Mouse (Mus musculus): ENCODE measurements around the gene Samd14.

The Samd14 gene

DNA sequence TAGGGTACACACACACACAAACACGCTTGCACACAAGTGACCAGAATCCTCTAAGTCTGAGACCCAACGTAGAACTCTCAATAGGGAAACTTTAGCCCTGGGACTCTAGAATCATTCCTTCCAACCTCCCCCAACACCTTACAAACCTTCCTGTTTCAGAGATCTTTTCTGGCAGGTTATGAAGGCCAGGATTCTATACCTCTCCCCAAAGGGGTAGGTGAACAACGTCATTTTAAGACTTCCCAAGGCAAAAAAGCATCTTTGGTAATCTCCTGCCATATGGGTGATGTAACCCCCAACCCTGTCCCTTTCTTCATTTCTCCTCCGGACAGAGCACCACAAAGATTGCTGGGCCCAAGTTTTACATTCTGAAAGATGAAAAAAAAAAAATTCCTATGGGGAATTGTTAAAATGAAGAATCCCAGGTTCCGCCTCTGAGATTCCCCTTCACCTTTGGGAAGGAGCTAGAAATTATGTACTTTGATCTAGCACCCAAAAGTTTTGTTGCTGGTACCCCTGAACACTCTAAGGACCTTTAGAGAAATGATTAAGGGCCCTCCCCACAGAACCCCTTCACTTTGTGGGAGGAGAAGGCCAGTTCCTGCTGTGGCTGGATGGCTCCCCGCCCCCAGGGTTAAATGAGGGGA lies 19.5 kb upstream of the Samd14 start:
- DNase-seq, result no peak

DNA sequence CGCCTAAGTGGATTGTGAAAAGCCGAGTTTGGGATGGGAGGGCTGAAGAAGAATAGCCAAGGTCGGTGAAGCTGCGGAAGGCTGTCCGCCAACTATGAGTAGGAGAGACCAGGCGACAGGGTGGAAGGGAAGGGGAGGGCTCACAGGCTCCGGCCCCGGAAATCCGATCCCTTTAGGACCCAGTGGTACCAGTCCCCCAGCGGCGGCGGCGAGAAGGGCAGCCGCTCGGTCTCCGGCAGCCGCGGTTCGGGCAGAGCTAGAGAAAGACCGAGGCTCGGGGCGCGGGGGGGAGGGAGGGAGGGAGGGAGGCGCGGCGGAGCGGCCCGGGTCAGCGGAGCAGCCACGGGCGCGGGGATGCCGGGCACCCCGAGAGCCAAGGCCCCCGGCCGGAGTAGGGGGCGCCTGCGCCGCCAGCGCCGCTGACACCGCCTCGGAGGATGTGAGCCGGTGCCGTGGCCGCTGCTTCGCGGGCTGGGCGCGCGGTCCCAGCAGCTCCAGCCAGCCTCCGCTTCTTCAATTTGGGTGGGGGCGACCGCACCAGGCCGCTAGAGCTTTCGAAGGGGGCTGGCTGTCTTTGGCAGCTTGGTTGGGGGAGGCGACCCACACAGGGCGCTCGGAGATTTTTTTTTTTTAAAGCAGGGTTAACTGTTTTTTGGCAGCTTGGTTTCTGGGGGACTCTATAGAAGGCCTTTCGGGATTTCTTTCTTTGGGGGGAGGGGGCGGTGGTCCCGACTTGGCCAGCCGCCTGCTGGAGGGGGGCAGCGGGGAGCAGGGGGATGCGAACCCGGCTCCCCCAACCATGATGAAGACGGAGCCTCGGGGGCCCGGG lies 18.7 kb upstream of the Samd14 start, which contains the start of gene Ppp1r9b:
Ppp1r9b (plus strand) TSS at position 287 of the 829 bp plus-strand sequence.
- DNase-seq, result peak; percentile 95

DNA sequence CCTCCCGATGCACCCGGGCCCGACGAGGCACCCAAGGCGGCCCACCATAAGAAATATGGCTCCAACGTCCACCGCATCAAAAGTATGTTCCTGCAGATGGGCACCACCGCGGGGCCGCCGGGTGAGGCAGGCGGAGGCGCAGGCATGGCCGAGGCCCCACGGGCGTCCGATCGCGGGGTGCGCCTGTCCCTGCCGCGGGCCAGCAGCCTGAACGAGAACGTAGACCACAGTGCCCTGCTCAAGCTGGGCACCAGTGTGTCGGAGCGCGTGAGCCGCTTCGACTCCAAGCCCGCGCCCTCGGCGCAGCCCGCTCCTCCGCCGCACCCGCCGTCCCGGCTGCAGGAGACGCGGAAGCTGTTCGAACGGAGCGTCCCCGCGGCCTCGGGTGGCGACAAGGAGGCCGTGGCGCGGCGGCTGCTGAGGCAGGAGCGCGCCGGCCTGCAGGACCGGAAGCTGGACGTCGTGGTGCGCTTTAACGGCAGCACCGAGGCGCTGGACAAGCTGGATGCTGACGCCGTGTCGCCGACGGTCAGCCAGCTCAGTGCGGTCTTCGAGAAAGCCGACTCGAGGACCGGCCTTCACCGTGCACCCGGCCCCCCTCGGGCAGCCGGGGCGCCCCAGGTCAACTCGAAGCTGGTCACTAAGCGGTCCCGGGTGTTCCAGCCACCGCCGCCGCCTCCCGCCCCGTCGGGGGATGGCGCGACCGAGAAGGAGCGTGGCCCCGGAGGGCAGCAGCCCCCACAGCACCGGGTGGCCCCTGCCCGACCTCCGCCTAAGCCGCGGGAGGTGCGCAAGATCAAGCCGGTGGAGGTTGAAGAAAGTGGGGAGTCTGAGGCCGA lies 17.8 kb upstream of the Samd14 start:
- peak; percentile 63 for DNase-seq

DNA sequence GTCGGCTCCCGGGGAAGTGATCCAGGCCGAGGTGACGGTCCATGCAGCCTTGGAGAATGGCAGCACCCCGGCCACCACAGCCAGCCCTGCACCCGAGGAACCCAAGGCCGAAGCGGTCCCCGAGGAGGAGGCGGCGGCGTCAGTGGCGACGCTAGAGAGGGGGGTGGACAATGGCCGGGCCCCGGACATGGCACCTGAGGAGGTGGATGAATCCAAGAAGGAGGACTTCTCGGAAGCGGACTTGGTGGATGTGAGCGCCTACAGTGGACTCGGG lies 17.3 kb upstream of the Samd14 start:
- no peak for DNase-seq

DNA sequence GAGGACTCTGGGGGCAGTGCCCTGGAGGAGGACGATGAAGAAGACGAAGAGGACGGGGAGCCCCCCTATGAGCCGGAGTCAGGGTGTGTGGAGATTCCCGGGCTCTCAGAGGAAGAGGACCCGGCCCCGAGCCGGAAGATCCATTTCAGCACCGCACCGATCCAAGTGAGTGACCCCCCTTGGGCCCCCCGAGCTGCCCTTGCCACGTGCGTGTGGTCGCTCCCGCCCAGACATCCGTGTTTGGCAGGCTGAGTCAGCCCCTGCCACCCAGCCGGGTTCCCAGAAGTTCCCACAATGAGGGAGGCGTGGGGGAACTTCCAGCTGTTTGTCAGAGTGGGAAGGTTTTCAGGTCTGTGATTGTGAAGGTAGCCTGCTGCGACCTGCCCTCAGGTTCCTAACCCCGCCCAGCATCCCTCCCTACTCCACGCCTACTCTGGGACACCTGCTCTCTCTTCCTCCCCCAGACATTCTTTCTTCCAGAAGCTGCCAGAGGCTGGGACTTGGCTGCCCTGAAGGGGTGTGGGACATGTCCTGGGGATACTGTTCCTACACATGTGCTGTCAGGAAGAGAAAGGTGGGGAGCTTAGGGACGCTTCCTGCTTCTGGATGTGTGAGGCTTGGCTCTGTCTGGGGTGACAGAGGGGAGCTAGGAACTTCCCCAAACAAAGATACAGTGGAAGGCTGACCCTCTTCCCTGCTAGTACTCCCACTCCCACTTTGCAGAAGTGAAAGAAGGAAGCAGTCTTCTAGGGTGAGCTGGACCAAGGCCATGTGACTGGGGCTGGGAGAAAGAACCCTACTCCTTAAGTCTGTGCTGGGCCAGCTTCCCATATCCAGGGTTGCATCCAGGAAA lies 16.7 kb upstream of the Samd14 start:
- DNase-seq, result peak; percentile 57

DNA sequence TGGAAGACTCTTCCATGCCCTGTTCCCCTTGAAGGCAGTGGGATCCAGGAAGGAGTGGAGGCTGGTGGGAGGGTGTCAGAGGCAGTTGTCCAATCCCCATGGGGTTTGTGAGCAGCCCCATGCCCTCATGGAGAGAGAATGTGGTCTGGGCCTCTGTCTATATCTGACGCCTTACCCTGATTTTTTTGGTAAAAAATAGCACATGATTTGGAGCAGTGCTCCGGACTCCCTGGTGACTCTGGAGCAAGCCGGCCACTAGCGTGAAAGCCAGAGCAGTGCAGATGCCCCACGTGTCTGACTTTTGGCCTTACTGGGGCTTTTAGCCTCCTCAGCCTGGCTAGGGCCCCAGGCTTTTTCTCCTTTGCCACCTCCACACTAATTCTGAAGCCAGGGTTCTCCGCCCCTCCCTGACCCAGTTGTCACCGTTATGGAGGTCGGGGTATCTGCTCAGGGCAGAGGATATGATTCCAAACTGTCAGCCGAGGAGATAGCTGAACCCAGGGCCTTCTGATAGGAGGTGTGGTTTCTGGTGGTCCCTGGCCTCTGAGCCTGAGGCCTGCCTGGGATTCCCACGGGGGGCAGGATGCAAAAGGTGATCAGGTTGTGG lies 15.4 kb upstream of the Samd14 start:
- DNase-seq, result no peak

DNA sequence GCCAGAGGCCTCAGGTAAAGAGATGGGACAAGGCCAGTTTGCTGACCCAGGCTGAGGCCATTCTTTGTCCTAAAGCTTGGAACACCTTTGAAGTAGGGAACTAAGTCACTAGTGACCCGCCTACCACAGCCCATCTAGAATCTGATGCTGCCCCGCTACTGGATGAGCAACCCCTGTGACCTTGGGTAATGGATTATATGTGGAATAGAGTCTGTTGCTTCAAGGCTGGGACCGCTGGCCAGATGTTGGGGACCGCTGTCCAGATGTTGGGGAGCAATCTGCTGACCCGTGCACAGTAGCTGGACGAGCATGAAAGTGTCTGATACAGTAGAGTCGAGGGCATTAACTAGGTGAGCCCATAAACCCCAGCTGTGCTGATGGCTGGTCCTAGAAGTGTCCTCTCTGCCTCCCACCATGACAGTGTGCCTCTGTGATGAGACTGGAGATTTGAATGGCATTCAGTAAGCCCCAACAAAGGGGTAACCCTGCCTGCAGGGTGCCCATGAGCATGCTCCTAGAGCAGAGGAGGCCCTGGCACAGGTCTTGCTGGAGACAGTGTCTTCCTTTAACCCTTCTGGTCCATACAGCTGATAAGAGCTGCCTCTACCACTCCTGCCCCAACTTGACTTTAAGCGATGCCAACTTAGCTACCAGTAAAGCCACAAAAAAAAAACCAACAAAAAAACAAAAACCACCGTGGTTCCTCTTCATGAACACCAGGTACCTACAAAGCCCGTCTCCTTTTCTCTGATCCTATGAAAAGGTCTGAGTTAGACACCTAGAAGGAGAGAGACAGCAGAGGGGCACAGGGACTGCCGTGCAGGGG lies 14.5 kb upstream of the Samd14 start:
- no peak for DNase-seq

DNA sequence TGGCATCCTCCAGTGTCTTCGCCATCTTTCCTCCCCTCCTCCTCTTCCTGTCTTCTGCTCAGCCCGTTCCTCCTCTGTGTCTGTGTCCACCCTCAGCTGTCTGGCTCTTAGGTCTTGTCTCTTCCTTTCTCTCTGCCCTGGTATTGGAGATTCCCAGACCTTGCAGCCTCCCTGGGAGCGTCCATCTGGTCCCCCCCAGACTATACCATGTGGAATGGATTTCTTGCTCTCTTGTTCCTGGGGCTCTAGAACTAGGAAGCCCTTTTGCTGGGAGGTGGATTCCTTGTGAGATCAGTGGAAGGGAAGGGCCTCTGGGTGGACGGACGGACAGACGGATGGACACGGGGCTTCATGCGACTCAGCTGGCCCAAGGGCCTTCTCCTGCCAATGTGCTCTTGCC lies 13.6 kb upstream of the Samd14 start:
- no peak for DNase-seq

DNA sequence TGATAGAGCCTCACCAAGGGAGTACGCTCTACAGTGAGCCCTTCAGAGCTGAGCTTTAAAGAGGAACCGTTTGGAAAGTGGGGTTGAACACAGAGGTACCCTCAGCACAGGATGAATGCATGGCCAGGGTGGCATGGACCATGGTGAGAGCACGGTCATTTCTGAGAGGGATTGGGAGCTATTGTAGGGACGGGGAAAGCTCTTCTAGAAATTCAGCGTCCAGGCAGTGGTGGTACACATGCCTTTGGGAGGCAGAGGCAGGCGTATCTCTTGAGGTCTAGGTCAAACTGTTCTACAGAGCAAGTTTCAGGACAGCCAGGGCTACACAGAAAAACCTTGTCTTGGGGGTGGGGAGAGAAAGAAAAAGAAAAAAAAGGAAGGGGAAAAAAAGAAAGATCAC lies 12.7 kb upstream of the Samd14 start:
- DNase-seq, result no peak

DNA sequence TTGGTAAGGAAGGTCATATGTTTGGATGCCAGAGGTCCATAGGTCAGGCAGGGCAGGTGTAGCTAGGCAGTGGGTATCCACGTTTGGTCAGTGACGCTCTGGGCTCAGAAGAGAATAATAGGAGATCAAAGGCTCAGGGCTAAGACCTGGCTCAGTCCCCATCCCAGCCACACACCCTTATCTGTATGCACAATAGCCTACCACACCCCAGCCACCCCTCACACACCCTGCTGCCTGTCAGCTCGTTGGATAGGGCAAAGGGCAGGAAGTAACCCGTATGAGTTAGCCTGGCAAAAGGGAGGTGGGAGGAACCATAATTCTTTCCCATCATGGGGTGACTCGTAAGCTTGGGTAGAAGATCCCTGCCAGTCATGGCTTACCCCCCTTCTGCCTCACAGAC lies 12.1 kb upstream of the Samd14 start:
- peak; percentile 23 for DNase-seq

DNA sequence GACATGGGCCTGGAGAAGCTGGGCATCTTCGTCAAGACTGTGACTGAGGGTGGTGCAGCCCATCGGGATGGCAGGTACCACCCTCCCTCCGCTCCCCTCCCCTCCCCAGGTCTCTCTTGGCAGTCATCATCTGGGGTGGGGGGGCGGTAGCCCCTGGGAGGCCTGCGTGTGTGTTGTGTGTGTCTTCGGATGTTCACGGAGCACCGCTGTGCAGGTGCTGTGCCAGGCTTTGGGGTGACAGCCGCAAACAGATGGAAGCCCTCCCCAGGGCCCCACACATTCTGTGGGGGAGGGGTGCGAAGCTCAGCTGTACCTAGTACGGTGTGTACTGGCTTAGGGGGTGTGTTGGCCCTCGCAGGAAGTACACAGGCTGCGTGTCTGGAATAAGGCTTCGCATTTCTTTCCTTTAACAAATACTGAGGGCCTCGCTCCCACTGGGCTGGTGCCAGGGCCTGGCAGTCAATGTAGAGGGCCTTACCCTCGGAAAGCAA lies 11.6 kb upstream of the Samd14 start:
- DNase-seq, result peak; percentile 42

DNA sequence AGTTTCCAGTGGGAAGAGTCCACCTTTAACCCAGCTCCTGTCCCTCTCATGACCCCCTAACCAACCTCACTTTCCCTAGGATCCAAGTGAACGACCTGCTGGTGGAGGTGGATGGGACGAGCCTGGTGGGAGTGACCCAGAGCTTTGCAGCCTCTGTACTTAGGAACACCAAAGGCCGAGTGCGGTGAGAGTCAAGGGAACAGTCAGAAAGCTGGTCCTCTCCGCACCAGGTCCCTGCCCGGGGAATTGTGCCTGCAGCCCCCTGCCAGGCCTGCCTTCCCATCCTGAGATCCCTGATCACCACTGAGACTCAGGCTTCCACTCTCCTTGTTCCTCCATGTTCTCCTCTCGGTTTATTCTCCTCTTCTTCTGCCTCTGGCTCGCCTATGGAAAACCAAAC lies 9.6 kb upstream of the Samd14 start:
- DNase-seq, result no peak

DNA sequence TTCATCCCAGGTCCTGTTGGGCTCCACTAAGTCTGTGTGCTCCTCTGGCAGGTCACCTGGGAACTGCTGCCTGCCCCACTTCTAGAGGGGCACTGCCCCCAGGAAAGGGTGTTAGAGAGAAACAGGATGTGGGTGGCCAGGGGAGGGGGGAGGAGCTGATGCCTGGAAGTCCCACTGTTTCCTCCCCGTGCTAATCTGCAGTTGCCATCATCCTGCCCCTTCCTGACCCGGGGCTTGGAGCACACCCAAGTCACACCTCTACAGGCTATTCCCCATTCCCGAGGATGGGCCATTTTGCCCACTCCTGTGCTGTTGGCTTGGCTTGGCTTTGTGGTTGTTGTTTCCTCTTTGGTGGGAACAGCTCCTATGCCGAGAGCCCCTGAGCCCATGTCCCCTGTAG lies 9.1 kb upstream of the Samd14 start:
- peak; percentile 71 for DNase-seq

DNA sequence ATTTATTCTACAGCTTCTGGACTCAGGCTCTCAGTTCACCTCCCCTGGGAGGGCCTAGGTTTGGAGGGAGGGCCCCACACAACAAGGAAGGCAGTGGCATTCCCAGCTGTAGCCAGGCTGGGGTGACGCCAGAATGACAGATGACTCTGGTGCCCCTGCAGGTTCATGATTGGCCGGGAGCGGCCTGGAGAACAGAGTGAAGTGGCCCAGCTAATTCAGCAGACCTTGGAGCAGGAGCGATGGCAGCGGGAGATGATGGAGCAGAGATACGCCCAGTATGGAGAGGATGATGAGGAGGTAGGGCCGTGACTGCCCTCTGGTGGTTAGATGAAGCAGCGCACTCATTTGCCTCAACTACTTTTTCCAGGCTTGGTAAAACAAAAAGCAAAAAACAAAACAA lies 8.6 kb upstream of the Samd14 start:
- DNase-seq, result peak; percentile 79

DNA sequence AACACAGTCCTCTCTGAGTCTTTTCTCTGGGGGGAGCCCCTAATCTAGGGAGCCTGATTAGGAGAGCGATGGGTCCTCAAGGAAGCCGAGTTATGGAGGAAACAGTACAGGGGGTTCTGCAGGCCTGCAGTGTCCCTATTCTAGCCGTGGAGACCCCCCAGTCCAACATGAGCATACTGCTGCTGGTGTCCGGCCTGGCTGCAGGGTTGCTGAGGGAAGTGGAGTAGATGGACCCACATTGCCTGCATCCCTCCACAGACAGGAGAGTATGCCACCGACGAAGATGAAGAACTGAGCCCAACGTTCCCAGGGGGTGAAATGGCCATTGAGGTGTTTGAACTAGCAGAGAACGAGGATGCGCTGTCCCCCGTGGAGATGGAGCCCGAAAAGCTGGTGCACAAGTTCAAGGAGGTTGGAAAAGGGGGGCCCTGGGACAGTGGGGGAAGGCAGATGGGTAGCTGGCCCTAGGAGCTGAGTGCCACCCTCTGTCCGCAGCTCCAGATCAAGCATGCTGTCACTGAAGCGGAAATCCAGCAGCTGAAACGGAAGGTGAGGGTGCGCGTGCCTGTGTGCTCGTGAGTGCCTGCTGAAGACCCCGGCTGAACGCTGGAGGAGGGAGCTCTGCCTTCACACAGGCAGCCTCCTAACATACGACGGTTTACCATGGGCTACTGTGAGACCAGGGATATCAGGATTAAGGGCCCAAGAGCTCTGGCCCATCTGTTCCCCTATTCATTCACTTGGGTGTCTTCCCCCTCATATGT lies 7.9 kb upstream of the Samd14 start:
- no peak for DNase-seq

DNA sequence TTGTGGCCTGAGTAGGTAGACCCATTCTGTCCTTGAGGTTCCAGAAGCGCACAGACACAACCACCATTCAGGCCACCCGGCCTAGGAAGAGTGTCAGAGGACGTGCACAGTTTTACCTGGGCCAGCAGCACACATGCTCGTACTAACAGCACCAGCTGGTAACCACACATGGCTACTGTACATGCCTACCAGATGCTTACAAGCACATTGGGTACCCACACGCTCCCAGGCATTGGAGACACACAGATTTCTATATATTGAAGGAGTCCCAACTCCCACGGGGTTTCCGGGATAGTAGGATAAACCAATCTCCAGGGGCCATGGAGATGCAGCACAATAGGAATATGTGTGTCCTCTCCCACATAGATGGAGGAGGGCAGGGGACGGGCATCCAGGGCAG lies 7.0 kb upstream of the Samd14 start:
- no peak for DNase-seq

DNA sequence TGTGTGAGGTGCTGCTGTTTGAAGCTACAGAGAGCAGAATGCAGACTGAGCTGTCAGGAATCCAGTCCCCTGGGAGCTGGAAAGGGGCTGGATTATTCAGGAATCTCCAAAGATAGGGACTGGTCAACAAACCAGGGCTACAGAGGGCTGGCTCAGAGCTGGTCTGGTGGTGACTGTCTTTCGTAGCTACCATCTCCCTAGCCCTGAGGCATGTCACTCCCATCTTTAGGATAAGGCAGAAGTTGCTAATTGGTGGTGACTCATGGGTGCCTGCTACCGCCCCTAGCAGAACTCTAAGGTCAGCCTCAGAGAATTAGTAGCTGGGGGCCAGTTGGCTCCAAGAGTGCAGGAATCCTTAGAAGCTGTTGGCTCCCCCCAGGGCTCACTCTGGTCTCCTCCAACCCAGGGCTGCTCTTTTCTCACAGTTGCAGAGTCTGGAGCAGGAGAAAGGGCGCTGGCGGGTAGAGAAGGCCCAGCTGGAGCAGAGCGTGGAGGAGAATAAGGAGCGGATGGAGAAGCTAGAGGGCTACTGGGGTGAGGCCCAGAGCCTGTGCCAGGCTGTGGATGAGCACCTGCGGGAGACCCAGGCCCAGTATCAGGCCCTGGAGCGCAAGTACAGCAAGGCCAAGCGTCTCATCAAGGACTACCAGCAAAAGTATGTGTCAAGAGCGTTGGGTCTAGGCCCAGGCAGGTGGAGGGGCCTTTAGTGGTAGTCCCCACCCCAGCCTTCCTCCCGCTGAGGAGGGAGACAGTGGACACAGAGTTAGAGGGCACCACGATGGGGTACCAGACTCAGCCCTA lies 5.3 kb upstream of the Samd14 start:
- DNase-seq, result no peak

DNA sequence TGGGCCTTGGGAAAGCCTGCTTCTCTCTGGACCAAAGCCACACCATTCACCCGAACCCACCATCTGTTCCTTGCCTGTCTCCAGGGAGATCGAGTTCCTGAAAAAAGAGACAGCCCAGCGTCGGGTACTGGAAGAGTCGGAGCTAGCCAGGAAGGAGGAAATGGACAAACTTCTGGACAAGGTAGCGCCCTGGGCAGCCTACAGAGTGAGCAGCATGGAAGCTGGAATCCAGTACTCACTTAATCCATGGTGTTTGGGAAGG lies 4.8 kb upstream of the Samd14 start:
- DNase-seq, result no peak

DNA sequence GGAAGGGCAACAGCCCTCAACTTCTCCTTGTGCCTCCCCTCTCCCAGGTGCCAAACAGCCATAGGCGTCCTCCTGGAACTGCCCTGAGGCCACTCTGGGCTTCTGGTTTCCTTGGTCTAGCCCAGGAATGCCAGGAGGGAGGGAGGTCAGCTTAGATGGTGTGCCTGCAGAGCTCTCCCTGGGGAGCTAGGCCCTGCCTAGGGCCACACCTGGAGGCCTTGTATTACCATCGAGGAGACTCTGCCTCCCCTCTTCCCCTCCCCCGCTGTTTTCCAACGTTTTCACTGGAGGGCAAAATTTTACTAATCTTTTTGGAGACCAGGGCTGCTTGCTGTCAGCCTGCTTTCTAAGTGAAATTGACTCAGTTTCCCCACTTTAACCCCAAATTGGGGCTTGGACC lies 3.6 kb upstream of the Samd14 start:
- no peak for DNase-seq

Measured in lung, postnatal 14 days (tissue).